Comparison of ENCODE assay signal across 9 mouse cellular contexts in genomic region chr15:89058736-89059135, GRCm38 (mm10). TPM values are rescaled to one million over a fixed set of nuclear protein-coding genes. Genes with fewer than 3 reads are reported as not detected.
DNase-seq lines count a peak whose midpoint lies in the region; ATAC-seq and TF ChIP-seq lines count a peak whose summit lies in the region.
"Had no signal": no experiment of that assay in that cellular context is flagged by ENCODE, and none has a peak within 500 bp of the region (broad histone marks: within the 10 kb centered on the region; RNA-seq: fewer than 3 reads in every experiment).

No protein-coding gene starts in this region.

- peak overlapping the region; percentile 82 for H3K4me3 ChIP-seq in layer of hippocampus, adult 2 months
- peak overlapping the region; percentile 73 for H3K4me3 ChIP-seq in embryonic facial prominence, embryonic 10.5 days
- peak overlapping the region; percentile 72 for H3K4me3 ChIP-seq in forebrain, postnatal 0 days (ENCODE audit: low read depth, low read length)
- peak overlapping the region; percentile 78 for H3K4me3 ChIP-seq in midbrain, embryonic 15.5 days

- 32% methylated on average over 6 of the region's 6 CpGs for WGBS in embryonic facial prominence, embryonic 10.5 days
- WGBS in forebrain, postnatal 0 days = 46% methylated on average over 6 of the region's 6 CpGs
- WGBS in midbrain, embryonic 15.5 days = 29% methylated on average over 6 of the region's 6 CpGs

- no peak for ATAC-seq in forebrain, postnatal 0 days
- ATAC-seq in midbrain, embryonic 15.5 days (replicated peaks) = no peak

- peaks cover 13% of the 10 kb centered on the region for H3K4me1 ChIP-seq in embryonic facial prominence, embryonic 10.5 days
- peaks cover 4% of the 10 kb centered on the region; the same call in 1 of the 2 replicates for H3K4me1 ChIP-seq in forebrain, postnatal 0 days (ENCODE audit: insufficient read depth)
- H3K4me1 ChIP-seq in midbrain, embryonic 15.5 days = peaks cover 21% of the 10 kb centered on the region

- H3K9ac ChIP-seq in forebrain, postnatal 0 days = peak overlapping the region; percentile 81; the same call in 1 of the 2 replicates
- H3K9ac ChIP-seq in midbrain, embryonic 15.5 days = peak overlapping the region; percentile 76

- H3K9me3 ChIP-seq in embryonic facial prominence, embryonic 10.5 days = no peaks in the 10 kb centered on the region
- H3K9me3 ChIP-seq in forebrain, postnatal 0 days (ENCODE audit: low read length) = no peaks in the 10 kb centered on the region
- H3K9me3 ChIP-seq in midbrain, embryonic 15.5 days = no peaks in the 10 kb centered on the region

- no peaks in the 10 kb centered on the region for H3K36me3 ChIP-seq in embryonic facial prominence, embryonic 10.5 days (replicated peaks)
- H3K36me3 ChIP-seq in forebrain, postnatal 0 days (ENCODE audit: insufficient read depth) = no peaks in the 10 kb centered on the region; the same call in 1 of the 2 replicates
- no peaks in the 10 kb centered on the region for H3K36me3 ChIP-seq in midbrain, embryonic 15.5 days (replicated peaks)

- peak overlapping the region; percentile 90 for H3K4me2 ChIP-seq in forebrain, postnatal 0 days (ENCODE audit: low read depth)
- peak overlapping the region; percentile 63 for H3K4me2 ChIP-seq in midbrain, embryonic 15.5 days

- H3K27ac ChIP-seq in layer of hippocampus, adult 2 months = peak overlapping the region; percentile 96
- H3K27ac ChIP-seq in embryonic facial prominence, embryonic 10.5 days (replicated peaks) = no peak overlapping the region
- no peak overlapping the region for H3K27ac ChIP-seq in forebrain, postnatal 0 days (ENCODE audit: low read depth, low read length)
- H3K27ac ChIP-seq in midbrain, embryonic 15.5 days = peak overlapping the region; percentile 63

- TF ChIP-seq CTCF in layer of hippocampus, adult 2 months (conservative IDR thresholded peaks at IDR 0.05) = no peak
- no peak for TF ChIP-seq CTCF in forebrain, postnatal 0 days (IDR thresholded peaks at IDR 0.05; ENCODE audit: low read depth)

- DNase-seq in layer of hippocampus, adult 2 months (ENCODE audit: low spot score in 2 of 2) = no peak
- no peak for DNase-seq in layer of hippocampus, postnatal 25 days (ENCODE audit: extremely low spot score in 1 of 2, low spot score in 1 of 2)
- no peak for DNase-seq in embryonic facial prominence, embryonic 10.5 days (ENCODE audit: low spot score)
- no peak for DNase-seq in forebrain, postnatal 0 days
- DNase-seq in ovary, postnatal 14 days (ENCODE audit: low spot score) = no peak
- no peak for DNase-seq in layer of hippocampus, adult 8-10 months (ENCODE audit: low spot score in 2 of 2)
- DNase-seq: kidney, adult 8-10 months had no signal

- peaks cover 81% of the 10 kb centered on the region for H3K27me3 ChIP-seq in embryonic facial prominence, embryonic 10.5 days (replicated peaks; ENCODE audit: low read depth, poor library complexity, severe bottlenecking)
- no peaks in the 10 kb centered on the region for H3K27me3 ChIP-seq in forebrain, postnatal 0 days (ENCODE audit: insufficient read depth, low read length)
- 0 out of 2 replicates have a peak, but pooled peaks cover 3% of the 10 kb centered on the region for H3K27me3 ChIP-seq in midbrain, embryonic 15.5 days (replicated peaks)

RNA-seq across cellular contexts. Expression of gene Panx2, which starts 0.8 kb away (rescaled TPM):
- total RNA-seq in layer of hippocampus, adult 2 months (2021) = 100 to 1,000 TPM; 159 to 177 TPM
- total RNA-seq in layer of hippocampus, postnatal 25 days (2021) = 100 to 1,000 TPM; 161 to 170 TPM
- polyA plus RNA-seq in embryonic facial prominence, embryonic 10.5 days (2016; fragmentation: Nextera tagmentation; extraction: Ambion mirVana) = 0.21 and 0.50 TPM in 2 replicates
- total RNA-seq in forebrain, postnatal 0 days (2014; rRNA removed) = 8.1 and 10.7 TPM in 2 replicates
- polyA plus RNA-seq in forebrain, postnatal 0 days (2015; fragmentation: Nextera tagmentation; extraction: Ambion mirVana) = 4.1 and 6.3 TPM in 2 replicates
- polyA plus RNA-seq in midbrain, embryonic 15.5 days (2015; fragmentation: Nextera tagmentation; extraction: Ambion mirVana) = 8.5 and 9.1 TPM in 2 replicates
- total RNA-seq in layer of hippocampus, adult 8-10 months (2022) = 100 to 1,000 TPM; 126 to 157 (median 144) TPM
- total RNA-seq: megakaryocyte-erythroid progenitor cell, adult 5-6 weeks had no signal

RNA-seq across cellular contexts. Expression of gene Trabd, which starts 16.2 kb away (rescaled TPM):
- total RNA-seq in layer of hippocampus, adult 2 months (2021) = 10 to 100 TPM; 21.4 to 24.2 TPM
- total RNA-seq in layer of hippocampus, postnatal 25 days (2021) = 10 to 100 TPM; 20.5 to 21.2 TPM
- 52.1 and 52.4 TPM in 2 replicates for polyA plus RNA-seq in embryonic facial prominence, embryonic 10.5 days (2016; fragmentation: Nextera tagmentation; extraction: Ambion mirVana)
- total RNA-seq in forebrain, postnatal 0 days (2014; rRNA removed) = 33.5 and 35.0 TPM in 2 replicates
- 17.1 and 21.9 TPM in 2 replicates for polyA plus RNA-seq in forebrain, postnatal 0 days (2015; fragmentation: Nextera tagmentation; extraction: Ambion mirVana)
- 39.3 and 40.2 TPM in 2 replicates for polyA plus RNA-seq in midbrain, embryonic 15.5 days (2015; fragmentation: Nextera tagmentation; extraction: Ambion mirVana)
- 10 to 100 TPM; 20.5 to 22.3 (median 22.0) TPM for total RNA-seq in layer of hippocampus, adult 8-10 months (2022)

RNA-seq across cellular contexts. Expression of gene Selenoo, which starts 30.1 kb away (rescaled TPM):
- 10 to 100 TPM; 21.2 to 22.0 TPM for total RNA-seq in layer of hippocampus, adult 2 months (2021)
- total RNA-seq in layer of hippocampus, postnatal 25 days (2021) = 10 to 100 TPM; 19.7 to 22.5 TPM
- 12.9 and 13.0 TPM in 2 replicates for polyA plus RNA-seq in embryonic facial prominence, embryonic 10.5 days (2016; fragmentation: Nextera tagmentation; extraction: Ambion mirVana)
- total RNA-seq in forebrain, postnatal 0 days (2014; rRNA removed) = 45.9 and 47.9 TPM in 2 replicates
- polyA plus RNA-seq in forebrain, postnatal 0 days (2015; fragmentation: Nextera tagmentation; extraction: Ambion mirVana) = 19.6 and 20.7 TPM in 2 replicates
- polyA plus RNA-seq in midbrain, embryonic 15.5 days (2015; fragmentation: Nextera tagmentation; extraction: Ambion mirVana) = 20.4 and 22.4 TPM in 2 replicates
- total RNA-seq in layer of hippocampus, adult 8-10 months (2022) = 10 to 100 TPM; 22.9 to 25.4 (median 23.4) TPM

Comparison
In these comparisons a context has a peak if more than half of its experiments do, and no peak if none do; other contexts are left out.
1. H3K27ac ChIP-seq: peak in layer of hippocampus, adult 2 months (single experiment) and midbrain, embryonic 15.5 days (single experiment); none in embryonic facial prominence, embryonic 10.5 days (single experiment) and forebrain, postnatal 0 days (single experiment).
2. RNA of gene Panx2, which starts 0.8 kb away (total RNA-seq): 159 to 177 TPM in layer of hippocampus, adult 2 months, 161 to 170 TPM in layer of hippocampus, postnatal 25 days and 126 to 157 TPM in layer of hippocampus, adult 8-10 months; 8.1 to 10.7 TPM in forebrain, postnatal 0 days; every median in the first group is over 10 times any median in the second.
3. Peak in every context shown above with its lines, with median percentiles within 50 percentile points of each other: H3K4me3 ChIP-seq.